Mouse (Mus musculus): Measurements from ENCODE around the gene Gm281. TPM values are rescaled to one million over a fixed set of nuclear protein-coding genes. Genes with fewer than 3 reads are reported as not detected.

The Gm281 gene
- polyA plus RNA-seq, 1 experiment from 2014 or later = not detected

DNA sequence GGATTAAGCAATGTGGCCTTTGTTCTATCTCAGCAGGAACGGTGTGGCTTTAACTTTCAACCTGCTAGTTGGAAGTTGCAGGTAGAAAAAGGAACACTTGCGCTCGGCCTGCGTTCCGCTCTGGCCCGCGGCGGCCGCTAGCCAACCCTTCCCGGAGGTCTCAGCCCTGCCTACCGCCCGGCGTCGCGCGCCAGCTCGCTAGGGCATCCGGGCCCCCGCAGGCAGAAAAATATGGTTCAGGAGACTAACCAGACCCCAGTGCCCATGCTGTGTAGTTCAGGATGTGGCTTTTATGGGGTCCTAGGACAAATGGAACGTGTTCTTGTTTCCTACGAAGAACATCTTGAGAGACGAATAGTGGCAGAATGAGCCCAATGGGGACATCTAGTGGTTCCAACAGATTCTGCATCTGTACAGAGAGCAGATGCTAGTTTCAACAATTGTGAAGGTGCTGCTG, 12.6 kb downstream of the Gm281 start:
- Histone ChIP-seq H3K9ac (replicated peaks; ENCODE audit: low read depth, low read length) (peak overlapping the region; percentile 75), H3K4me1 (replicated peaks; ENCODE audit: control insufficient read depth, insufficient read depth, low read length) (peaks cover 5% of the 10 kb centered on the region; the same call in 1 of the 2 replicates), H3K9me3 (ENCODE audit: control insufficient read depth, low read length) (no peaks in the 10 kb centered on the region), H3K4me2 (ENCODE audit: low read length) (peak overlapping the region; percentile 99), H3K27ac (ENCODE audit: low read length) (no peak overlapping the region), H3K36me3 (ENCODE audit: control insufficient read depth, insufficient read depth) (no peaks in the 10 kb centered on the region), H3K4me3 (replicated peaks; ENCODE audit: low read length) (peak overlapping the region; percentile 61), H3K27me3 (replicated peaks; ENCODE audit: control insufficient read depth, insufficient read depth, low read length) (no peaks in the 10 kb centered on the region)
- peak; percentile 94 for ATAC-seq
- WGBS = under 1% methylated on average over 22 of the region's 22 CpGs

DNA sequence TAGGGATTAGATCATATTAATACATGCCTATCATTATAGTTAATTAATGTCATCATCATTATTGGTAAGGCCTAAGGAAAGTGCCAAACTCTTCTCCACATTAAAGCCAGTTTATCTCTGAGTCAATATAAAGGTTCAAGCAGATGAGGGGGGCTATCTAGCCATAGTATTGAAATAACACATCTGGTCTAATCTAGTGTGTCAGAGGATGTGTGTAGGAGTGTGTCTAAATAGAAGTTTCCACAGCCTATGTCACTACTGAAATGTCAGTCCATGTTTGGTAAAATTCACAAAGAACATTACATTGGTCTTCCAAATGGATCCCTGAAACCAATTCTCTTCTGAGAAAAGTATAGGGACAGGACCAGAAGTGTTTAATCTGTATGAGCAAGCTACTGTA, 19.1 kb downstream of the Gm281 start:
- H3K4me3 ChIP-seq (replicated peaks; ENCODE audit: low read length) = no peak overlapping the region
- H3K27ac ChIP-seq (ENCODE audit: low read length) = no peak overlapping the region
- no peaks in the 10 kb centered on the region for H3K4me1 ChIP-seq (replicated peaks; ENCODE audit: control insufficient read depth, insufficient read depth, low read length)
- ATAC-seq = no peak
- no peak overlapping the region for H3K4me2 ChIP-seq (ENCODE audit: low read length)
- H3K9me3 ChIP-seq (ENCODE audit: control insufficient read depth, low read length) = no peaks in the 10 kb centered on the region
- H3K9ac ChIP-seq (replicated peaks; ENCODE audit: low read depth, low read length) = no peak overlapping the region
- no peaks in the 10 kb centered on the region for H3K27me3 ChIP-seq (replicated peaks; ENCODE audit: control insufficient read depth, insufficient read depth, low read length)
- H3K36me3 ChIP-seq (ENCODE audit: control insufficient read depth, insufficient read depth) = no peaks in the 10 kb centered on the region

DNA sequence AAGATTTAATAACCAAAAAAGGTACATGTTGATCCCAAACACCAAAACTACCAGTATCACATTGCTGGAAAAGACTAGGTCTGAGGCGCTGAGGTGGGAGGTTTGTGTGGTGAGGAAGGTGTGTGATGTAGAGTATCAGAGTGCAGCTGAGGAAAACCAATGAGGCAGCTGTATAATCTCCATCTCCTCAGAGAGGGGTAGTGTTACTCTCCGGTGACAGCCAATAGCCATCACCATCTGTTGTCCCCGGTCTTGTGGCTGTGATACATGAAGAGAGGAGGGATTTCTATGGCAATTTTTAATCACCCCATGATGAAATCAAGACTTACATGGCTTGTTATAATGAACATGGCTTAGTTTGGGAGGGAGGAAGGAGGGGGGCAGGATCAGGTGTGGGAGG, 20.5 kb downstream of the Gm281 start:
- H3K9me3 ChIP-seq (ENCODE audit: control insufficient read depth, low read length) = no peaks in the 10 kb centered on the region
- no peak overlapping the region for H3K9ac ChIP-seq (replicated peaks; ENCODE audit: low read depth, low read length)
- no peak for ATAC-seq
- no peak overlapping the region for H3K27ac ChIP-seq (ENCODE audit: low read length)
- no peaks in the 10 kb centered on the region for H3K4me1 ChIP-seq (replicated peaks; ENCODE audit: control insufficient read depth, insufficient read depth, low read length)
- H3K4me3 ChIP-seq (replicated peaks; ENCODE audit: low read length) = no peak overlapping the region
- no peaks in the 10 kb centered on the region for H3K36me3 ChIP-seq (ENCODE audit: control insufficient read depth, insufficient read depth)
- 86% methylated on average over 3 of the region's 3 CpGs for WGBS
- no peak overlapping the region for H3K4me2 ChIP-seq (ENCODE audit: low read length)
- no peaks in the 10 kb centered on the region for H3K27me3 ChIP-seq (replicated peaks; ENCODE audit: control insufficient read depth, insufficient read depth, low read length)

DNA sequence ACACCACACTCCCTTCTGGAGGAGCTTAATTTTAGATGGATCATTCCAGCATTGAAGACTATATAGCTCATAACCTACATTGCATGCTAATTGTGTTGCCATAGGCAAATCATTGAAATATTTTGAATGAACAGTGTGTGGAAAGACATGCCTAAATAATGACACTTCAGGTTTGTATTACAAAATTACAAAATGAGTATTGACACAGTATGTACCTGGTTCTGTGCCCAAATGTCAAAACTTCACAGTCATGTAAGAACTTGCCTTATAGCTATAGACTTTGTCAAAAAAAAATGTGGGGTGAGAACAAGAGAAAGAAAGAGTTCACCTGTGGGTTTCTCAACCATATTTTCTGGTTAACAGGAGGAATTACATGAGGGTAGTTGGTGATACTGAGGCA, 52.9 kb downstream of the Gm281 start:
- ATAC-seq = no peak
- no peaks in the 10 kb centered on the region for H3K36me3 ChIP-seq (ENCODE audit: control insufficient read depth, insufficient read depth)
- no peak overlapping the region for H3K4me3 ChIP-seq (replicated peaks; ENCODE audit: low read length)
- H3K27me3 ChIP-seq (replicated peaks; ENCODE audit: control insufficient read depth, insufficient read depth, low read length) = no peaks in the 10 kb centered on the region
- H3K27ac ChIP-seq (ENCODE audit: low read length) = no peak overlapping the region
- H3K9ac ChIP-seq (replicated peaks; ENCODE audit: low read depth, low read length) = no peak overlapping the region
- H3K4me2 ChIP-seq (ENCODE audit: low read length) = no peak overlapping the region
- no peaks in the 10 kb centered on the region for H3K4me1 ChIP-seq (replicated peaks; ENCODE audit: control insufficient read depth, insufficient read depth, low read length)
- H3K9me3 ChIP-seq (ENCODE audit: control insufficient read depth, low read length) = no peaks in the 10 kb centered on the region

DNA sequence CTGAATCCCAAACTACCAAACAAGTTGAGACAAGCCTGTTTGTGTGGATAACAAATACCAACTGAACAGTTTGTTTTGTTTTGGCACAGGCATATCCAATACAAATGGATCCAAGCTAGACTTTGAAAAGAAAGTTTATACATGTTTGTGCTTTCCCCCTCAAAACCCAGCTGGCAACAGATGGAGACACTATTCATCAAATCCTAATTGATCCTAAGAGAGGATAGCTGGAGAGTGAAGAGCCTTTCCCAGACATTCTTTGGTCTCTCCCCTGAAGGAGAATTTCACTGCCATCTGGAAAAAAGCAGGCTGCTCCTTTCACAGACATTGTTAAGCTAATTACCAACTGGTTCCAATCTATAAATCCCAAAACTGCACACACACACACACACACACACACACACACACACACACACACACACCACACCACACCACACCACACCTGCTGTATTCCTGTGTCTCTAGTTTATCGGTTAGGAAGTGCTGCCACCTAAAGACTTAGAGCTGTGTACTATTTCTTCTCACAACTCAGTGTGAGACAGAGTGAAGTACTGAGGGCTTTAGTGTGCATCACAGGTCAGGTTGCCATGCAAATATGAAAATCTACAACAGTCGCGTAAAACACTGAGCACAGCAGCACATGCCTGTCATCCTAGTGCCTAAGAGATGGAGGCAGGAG, 101.3 kb downstream of the Gm281 start:
- H3K9me3 ChIP-seq (ENCODE audit: control insufficient read depth, low read length) = no peaks in the 10 kb centered on the region
- H3K27me3 ChIP-seq (replicated peaks; ENCODE audit: control insufficient read depth, insufficient read depth, low read length) = no peaks in the 10 kb centered on the region
- no peak overlapping the region for H3K4me3 ChIP-seq (replicated peaks; ENCODE audit: low read length)
- no peaks in the 10 kb centered on the region for H3K4me1 ChIP-seq (replicated peaks; ENCODE audit: control insufficient read depth, insufficient read depth, low read length)
- peak; percentile 92 for ATAC-seq
- H3K4me2 ChIP-seq (ENCODE audit: low read length) = no peak overlapping the region
- H3K36me3 ChIP-seq (ENCODE audit: control insufficient read depth, insufficient read depth) = no peaks in the 10 kb centered on the region
- WGBS = 77% methylated on average over 3 of the region's 3 CpGs
- H3K9ac ChIP-seq (replicated peaks; ENCODE audit: low read depth, low read length) = no peak overlapping the region
- H3K27ac ChIP-seq (ENCODE audit: low read length) = no peak overlapping the region

DNA sequence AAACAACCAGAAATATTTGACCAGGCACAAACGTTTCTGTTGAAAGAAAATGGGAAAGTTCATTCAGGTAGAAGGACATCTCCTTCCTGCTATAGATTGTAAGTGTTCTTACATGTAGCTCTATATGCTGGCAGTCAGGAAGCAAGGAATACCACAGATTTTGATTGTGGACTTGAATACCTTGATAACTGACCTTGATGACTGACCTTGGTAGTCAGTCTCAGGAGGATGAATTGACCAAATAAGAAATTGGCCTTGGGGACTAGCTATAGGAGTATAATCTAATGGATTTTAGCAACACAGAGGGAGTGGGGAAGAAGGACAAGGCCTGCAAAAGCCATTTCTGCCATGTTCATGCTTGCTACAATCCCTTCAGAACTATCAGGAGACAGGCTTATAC, 123.8 kb downstream of the Gm281 start:
- no peaks in the 10 kb centered on the region for H3K9me3 ChIP-seq (ENCODE audit: control insufficient read depth, low read length)
- WGBS = 54% methylated on average over 1 of the region's 1 CpGs
- H3K36me3 ChIP-seq (ENCODE audit: control insufficient read depth, insufficient read depth) = no peaks in the 10 kb centered on the region
- no peak overlapping the region for H3K27ac ChIP-seq (ENCODE audit: low read length)
- no peak for ATAC-seq
- H3K4me3 ChIP-seq (replicated peaks; ENCODE audit: low read length) = no peak overlapping the region
- H3K27me3 ChIP-seq (replicated peaks; ENCODE audit: control insufficient read depth, insufficient read depth, low read length) = no peaks in the 10 kb centered on the region
- no peak overlapping the region for H3K9ac ChIP-seq (replicated peaks; ENCODE audit: low read depth, low read length)
- H3K4me2 ChIP-seq (ENCODE audit: low read length) = no peak overlapping the region
- no peaks in the 10 kb centered on the region for H3K4me1 ChIP-seq (replicated peaks; ENCODE audit: control insufficient read depth, insufficient read depth, low read length)

DNA sequence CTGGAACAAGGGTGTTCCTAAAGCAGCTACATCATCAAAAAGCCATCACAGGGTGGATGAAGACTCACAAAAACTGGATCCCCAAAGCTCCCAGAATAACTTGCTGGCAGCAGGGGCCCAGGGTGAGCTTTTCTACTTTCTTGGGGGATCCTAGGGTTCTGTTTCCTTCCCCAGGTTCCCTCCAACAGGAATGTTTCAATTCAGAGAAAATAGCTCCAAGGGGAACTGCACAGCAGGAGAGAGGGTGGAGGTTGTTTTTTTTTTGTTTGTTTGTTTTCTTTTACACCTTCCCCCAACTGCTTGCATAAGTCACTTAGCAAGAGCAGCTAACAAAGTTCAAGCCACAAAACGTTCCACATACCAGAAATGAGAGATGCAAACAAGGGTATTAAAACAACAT, 124.3 kb downstream of the Gm281 start:
- Histone ChIP-seq H3K27ac (ENCODE audit: low read length) (no peak overlapping the region), H3K9me3 (ENCODE audit: control insufficient read depth, low read length) (no peaks in the 10 kb centered on the region), H3K4me2 (ENCODE audit: low read length) (no peak overlapping the region), H3K9ac (replicated peaks; ENCODE audit: low read depth, low read length) (no peak overlapping the region), H3K27me3 (replicated peaks; ENCODE audit: control insufficient read depth, insufficient read depth, low read length) (no peaks in the 10 kb centered on the region), H3K4me3 (replicated peaks; ENCODE audit: low read length) (no peak overlapping the region), H3K4me1 (replicated peaks; ENCODE audit: control insufficient read depth, insufficient read depth, low read length) (no peaks in the 10 kb centered on the region), H3K36me3 (ENCODE audit: control insufficient read depth, insufficient read depth) (no peaks in the 10 kb centered on the region)
- WGBS = 35% methylated on average over 1 of the region's 1 CpGs
- ATAC-seq = no peak

DNA sequence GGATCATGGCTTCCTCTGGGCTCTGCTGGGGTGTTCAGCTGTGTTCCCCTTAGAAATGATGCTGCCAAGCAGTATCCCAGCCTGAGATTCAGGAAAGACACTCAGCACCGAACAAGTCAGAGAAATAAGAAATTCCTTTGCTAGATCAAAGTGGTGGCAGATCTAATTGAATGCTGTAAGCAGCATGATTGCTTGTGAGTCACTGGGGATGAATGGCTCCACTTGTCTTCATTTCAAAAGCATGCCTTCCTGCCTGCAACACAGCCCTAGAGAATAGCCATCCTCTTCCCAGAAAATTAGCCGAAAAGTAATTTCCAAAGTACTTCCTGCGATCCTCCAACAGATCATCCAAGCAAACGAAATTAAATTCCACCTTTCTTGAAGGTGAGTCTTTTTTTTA, 131.3 kb downstream of the Gm281 start:
- H3K27ac ChIP-seq (ENCODE audit: low read length) = no peak overlapping the region
- H3K9ac ChIP-seq (replicated peaks; ENCODE audit: low read depth, low read length) = no peak overlapping the region
- H3K4me2 ChIP-seq (ENCODE audit: low read length) = no peak overlapping the region
- ATAC-seq = no peak
- no peaks in the 10 kb centered on the region for H3K36me3 ChIP-seq (ENCODE audit: control insufficient read depth, insufficient read depth)
- no peak overlapping the region for H3K4me3 ChIP-seq (replicated peaks; ENCODE audit: low read length)
- 70% methylated on average over 4 of the region's 4 CpGs for WGBS
- H3K27me3 ChIP-seq (replicated peaks; ENCODE audit: control insufficient read depth, insufficient read depth, low read length) = no peaks in the 10 kb centered on the region
- no peaks in the 10 kb centered on the region for H3K4me1 ChIP-seq (replicated peaks; ENCODE audit: control insufficient read depth, insufficient read depth, low read length)
- no peaks in the 10 kb centered on the region for H3K9me3 ChIP-seq (ENCODE audit: control insufficient read depth, low read length)

DNA sequence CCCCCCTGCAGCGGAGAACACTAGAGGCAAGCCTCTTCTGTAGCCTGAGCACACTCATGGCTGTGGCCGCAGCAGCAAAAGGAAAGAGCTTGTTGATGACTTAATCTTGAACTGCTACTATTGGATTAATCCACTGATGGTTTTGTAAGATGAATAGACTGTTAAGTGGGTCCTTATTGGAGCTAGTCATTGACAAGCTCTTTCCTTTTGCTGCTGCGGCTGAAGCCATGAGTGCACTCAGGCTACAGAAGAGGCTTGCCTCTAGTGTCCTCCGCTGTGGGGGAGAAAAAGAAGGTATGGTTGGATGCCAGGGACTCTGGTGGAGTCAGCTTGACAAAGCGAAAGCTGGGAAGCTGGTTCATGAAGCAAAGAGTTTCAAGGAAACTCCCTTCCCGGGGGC, 135.9 kb downstream of the Gm281 start:
- no peaks in the 10 kb centered on the region for H3K4me1 ChIP-seq (replicated peaks; ENCODE audit: control insufficient read depth, insufficient read depth, low read length)
- H3K36me3 ChIP-seq (ENCODE audit: control insufficient read depth, insufficient read depth) = no peaks in the 10 kb centered on the region
- H3K27me3 ChIP-seq (replicated peaks; ENCODE audit: control insufficient read depth, insufficient read depth, low read length) = no peaks in the 10 kb centered on the region
- H3K9ac ChIP-seq (replicated peaks; ENCODE audit: low read depth, low read length) = no peak overlapping the region
- no peak overlapping the region for H3K27ac ChIP-seq (ENCODE audit: low read length)
- WGBS = 60% methylated on average over 4 of the region's 6 CpGs
- ATAC-seq = no peak
- no peak overlapping the region for H3K4me2 ChIP-seq (ENCODE audit: low read length)
- no peaks in the 10 kb centered on the region for H3K9me3 ChIP-seq (ENCODE audit: control insufficient read depth, low read length)
- H3K4me3 ChIP-seq (replicated peaks; ENCODE audit: low read length) = no peak overlapping the region

DNA sequence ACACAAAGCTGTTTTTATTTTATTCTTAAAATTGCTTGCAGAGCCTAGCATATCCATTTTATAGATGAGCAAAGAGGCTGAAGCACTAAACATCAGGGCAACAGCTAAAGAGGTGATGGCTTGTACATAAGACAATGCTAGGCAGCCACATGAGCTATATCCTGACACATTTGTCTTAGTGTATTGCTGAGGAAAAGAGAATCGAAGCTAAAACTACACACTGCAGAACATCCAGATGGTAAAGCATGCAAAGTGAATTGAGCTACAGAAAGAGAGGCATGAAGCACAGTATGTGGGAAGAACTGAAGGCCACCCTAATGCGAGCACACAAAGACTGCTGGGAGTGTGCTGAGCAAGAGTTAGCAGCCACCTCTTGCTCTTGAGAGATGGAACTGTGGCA, 143.1 kb downstream of the Gm281 start:
- 65% methylated on average over 2 of the region's 2 CpGs for WGBS
- H3K4me2 ChIP-seq (ENCODE audit: low read length) = no peak overlapping the region

More for the DNA sequence above, 143.1 kb downstream of the Gm281 start:
- Histone ChIP-seq H3K27ac (ENCODE audit: low read length) (no peak overlapping the region), H3K4me1 (replicated peaks; ENCODE audit: control insufficient read depth, insufficient read depth, low read length) (peaks cover 12% of the 10 kb centered on the region), H3K9ac (replicated peaks; ENCODE audit: low read depth, low read length) (no peak overlapping the region), H3K4me3 (replicated peaks; ENCODE audit: low read length) (no peak overlapping the region), H3K27me3 (replicated peaks; ENCODE audit: control insufficient read depth, insufficient read depth, low read length) (no peaks in the 10 kb centered on the region), H3K9me3 (ENCODE audit: control insufficient read depth, low read length) (no peaks in the 10 kb centered on the region), H3K36me3 (ENCODE audit: control insufficient read depth, insufficient read depth) (no peaks in the 10 kb centered on the region)
- peak; percentile 34; the same call in 1 of the 2 replicates for ATAC-seq

Measured in forebrain, embryonic 16.5 days (tissue).